Mouse (Mus musculus) kidney, adult 2 months (tissue): ENCODE data around the gene Ano6. TPM values are rescaled to one million over a fixed set of nuclear protein-coding genes. Genes with fewer than 3 reads are reported as not detected.
A peak's percentile ranks its signal among the peaks of the same experiment; 100 is the strongest.

Experiments
- DNase-seq: peaks from one replicate; pipeline ENCODE4 v3.0.0; 2021
- H3K27ac ChIP-seq: fragments of 200-500 bp; 2 replicates; pipeline ENCODE4 v1.5.1; 2012; ENCODE audit warnings: low read depth, low read length, control low read depth, inconsistent platforms; ENCODE audit not compliant: insufficient read depth
- H3K27me3 ChIP-seq: fragments of 200-500 bp; replicated peaks from 2 replicates; pipeline ENCODE4 v1.6.1; 2012; ENCODE audit warnings: mild to moderate bottlenecking, moderate library complexity, low read length, inconsistent platforms; ENCODE audit not compliant: control insufficient read depth, insufficient read depth
- H3K36me3 ChIP-seq: fragments of 200-500 bp; 2 replicates; pipeline ENCODE4 v1.6.1; 2012; ENCODE audit warnings: mild to moderate bottlenecking, moderate library complexity, low read length, inconsistent platforms; ENCODE audit not compliant: control insufficient read depth, insufficient read depth
- H3K4me1 ChIP-seq: fragments of 200-500 bp; 2 replicates; pipeline ENCODE4 v1.6.1; 2011; ENCODE audit warnings: low read length; ENCODE audit not compliant: control insufficient read depth, insufficient read depth
- H3K4me3 ChIP-seq: fragments of 200-500 bp; 2 replicates; pipeline ENCODE4 v1.5.1; 2011; ENCODE audit warnings: mild to moderate bottlenecking, low read depth, low read length, control low read depth; ENCODE audit not compliant: insufficient read depth
- CTCF ChIP-seq: fragments of 200-500 bp; conservative IDR thresholded peaks from 2 replicates; pipeline ENCODE4 v1.5.1; 2011; ENCODE audit warnings: low read depth, mild to moderate bottlenecking, control low read depth, low read length, moderate library complexity, mixed read lengths; ENCODE audit not compliant: insufficient read depth, insufficient read length
- POLR2A ChIP-seq: fragments of 200-500 bp; IDR thresholded peaks from one replicate; pipeline ENCODE4 v1.6.1; 2011; ENCODE audit warnings: low read depth, low read length, control low read depth
- WGBS: fragments of 180-500 bp; shearing (Covaris S2); methylation state at CpG from one replicate; pipeline ENCODE4 v1.1.7; 2018; 5-methylcytosine and 5-hydroxymethylcytosine counted together
- polyA plus RNA-seq: library from polyadenylated mRNA; depleted of rRNA; stranded (reverse); fragments of >200 nt; gene quantifications from 2 replicates; pipeline ENCODE4 v1.2.3, GENCODE M21; 2012

The Ano6 gene
- polyA plus RNA-seq, 1 experiment, result 40.3 TPM

DNA sequence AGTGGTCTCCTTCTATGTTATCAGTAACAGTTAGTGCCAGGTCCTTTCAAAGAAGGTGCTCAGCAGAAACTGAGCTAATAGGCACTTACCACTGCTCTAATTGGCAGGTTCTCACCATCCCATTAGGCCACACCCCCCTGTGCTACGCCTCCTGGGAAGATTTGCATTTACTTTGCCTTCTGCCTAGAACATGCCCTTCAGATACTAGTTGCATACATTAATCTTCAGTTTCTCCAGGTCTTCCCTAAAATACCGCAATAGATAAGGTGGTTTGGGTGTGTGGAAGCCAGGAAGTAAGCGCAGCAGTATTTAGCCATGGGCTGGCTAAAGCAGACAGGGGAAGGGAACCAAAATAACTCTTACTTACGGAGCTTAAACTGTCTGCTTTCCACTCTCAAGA lies 4.0 kb upstream of the Ano6 start:
- H3K36me3 ChIP-seq, result no peaks in the 10 kb centered on the region
- DNase-seq, result no peak
- H3K27me3 ChIP-seq, result no peaks in the 10 kb centered on the region
- no peak overlapping the region for H3K4me3 ChIP-seq
- H3K27ac ChIP-seq, result no peak overlapping the region
- 96% methylated on average over 4 of the region's 4 CpGs for WGBS
- no peak for TF ChIP-seq POLR2A
- no peak for TF ChIP-seq CTCF
- peaks cover 3% of the 10 kb centered on the region; the same call in 1 of the 2 replicates for H3K4me1 ChIP-seq

DNA sequence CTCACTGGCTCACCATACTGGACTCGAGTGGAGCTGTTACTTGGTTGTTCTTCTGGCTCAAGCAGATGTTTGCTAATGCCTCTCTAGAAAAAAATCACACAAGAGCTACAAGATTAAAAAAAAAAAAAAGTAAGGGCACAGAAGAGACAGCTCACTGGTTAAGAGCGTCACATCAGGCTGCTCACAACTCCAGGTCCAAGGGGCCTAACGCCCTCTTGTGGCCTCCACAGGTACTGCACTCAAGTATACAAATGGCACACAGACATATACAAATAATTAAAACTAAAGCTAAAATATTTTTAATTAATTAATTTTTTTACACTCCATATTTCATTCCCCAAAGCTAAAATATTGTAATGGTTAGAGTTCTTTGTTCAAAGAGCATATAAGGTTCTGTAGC lies 3.1 kb upstream of the Ano6 start:
- TF ChIP-seq POLR2A, result no peak
- TF ChIP-seq CTCF, result peak; percentile 51
- WGBS, result 64% methylated on average over 3 of the region's 3 CpGs
- Histone ChIP-seq H3K27me3 (no peaks in the 10 kb centered on the region), H3K4me3 (no peak overlapping the region), H3K27ac (no peak overlapping the region), H3K36me3 (no peaks in the 10 kb centered on the region), H3K4me1 (peaks cover 3% of the 10 kb centered on the region; the same call in 1 of the 2 replicates)
- no peak for DNase-seq

DNA sequence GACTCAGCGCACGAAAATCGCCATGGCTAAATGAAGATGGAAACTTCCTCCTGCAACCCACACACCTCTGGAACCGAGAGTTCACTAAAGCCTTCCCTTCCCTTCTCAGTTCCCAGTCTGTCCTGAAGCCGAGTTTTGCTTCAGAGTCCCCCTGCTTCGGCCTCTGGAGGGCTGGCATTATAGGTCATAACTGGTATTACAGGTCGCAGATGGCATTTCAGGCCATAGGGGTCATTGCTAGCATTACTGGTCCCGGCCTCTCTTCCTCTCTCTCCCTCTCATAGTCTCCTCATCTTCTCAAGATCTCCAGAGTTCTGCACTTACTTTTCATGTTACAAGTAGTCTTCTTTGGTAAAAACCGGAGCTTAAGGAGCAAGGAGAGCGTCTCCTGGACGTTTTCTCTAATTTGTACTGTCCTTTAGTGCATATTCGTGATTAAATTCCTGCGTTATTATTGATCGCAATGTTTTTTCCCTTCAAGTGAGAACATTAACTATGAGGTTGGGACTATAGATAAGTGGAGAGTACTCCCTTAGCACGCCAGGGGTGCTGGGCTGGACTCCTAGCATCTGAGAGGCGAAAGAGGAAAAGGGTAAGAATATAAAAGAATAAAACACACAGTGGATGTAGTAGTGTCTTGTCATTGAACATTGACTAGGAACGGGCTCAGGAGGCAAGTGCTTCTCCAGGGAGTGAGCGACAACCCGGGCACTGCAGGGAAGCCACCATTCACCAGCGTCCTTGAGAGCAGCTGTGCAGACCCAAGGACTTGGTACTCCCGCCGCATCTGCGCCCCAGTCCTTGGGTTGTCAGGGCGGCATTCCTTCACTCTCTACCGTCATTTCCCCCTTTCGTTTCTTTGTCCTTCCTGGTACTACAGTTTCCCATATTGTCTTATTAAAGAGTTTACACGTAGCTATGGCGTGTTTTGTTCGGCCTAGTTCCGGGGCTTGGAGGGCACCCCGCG lies 798 bp upstream of the Ano6 start:
- peaks cover 4% of the 10 kb centered on the region for H3K4me1 ChIP-seq
- no peak for TF ChIP-seq POLR2A
- TF ChIP-seq CTCF, result no peak
- H3K4me3 ChIP-seq, result peak overlapping the region; percentile 74
- H3K27me3 ChIP-seq, result no peaks in the 10 kb centered on the region
- 32% methylated on average over 32 of the region's 32 CpGs for WGBS
- H3K36me3 ChIP-seq, result no peaks in the 10 kb centered on the region
- H3K27ac ChIP-seq, result peak overlapping the region; percentile 57
- peak; percentile 43 for DNase-seq

- Histone ChIP-seq H3K36me3 (no peaks in the 10 kb centered on the region), H3K4me1 (peaks cover 9% of the 10 kb centered on the region), H3K27ac (peak overlapping the region; percentile 48), H3K4me3 (peak overlapping the region; percentile 74), H3K27me3 (no peaks in the 10 kb centered on the region)
- 2% methylated on average over 32 of the region's 32 CpGs for WGBS
- DNase-seq, result peak; percentile 53
- TF ChIP-seq POLR2A (no peak), CTCF (no peak)
Measured at GRCm38 (mm10) chr15:95791141-95791791, 623 bp downstream of the Ano6 start.

- H3K4me3 ChIP-seq, result no peak overlapping the region
- peaks cover 9% of the 10 kb centered on the region for H3K4me1 ChIP-seq
- no peaks in the 10 kb centered on the region for H3K36me3 ChIP-seq
- 45% methylated on average over 5 of the region's 5 CpGs for WGBS
- no peaks in the 10 kb centered on the region for H3K27me3 ChIP-seq
- DNase-seq, result no peak
- H3K27ac ChIP-seq, result peak overlapping the region; percentile 48
- TF ChIP-seq POLR2A (no peak), CTCF (no peak)
Measured at GRCm38 (mm10) chr15:95791855-95792254, 1.2 kb downstream of the Ano6 start.

DNA sequence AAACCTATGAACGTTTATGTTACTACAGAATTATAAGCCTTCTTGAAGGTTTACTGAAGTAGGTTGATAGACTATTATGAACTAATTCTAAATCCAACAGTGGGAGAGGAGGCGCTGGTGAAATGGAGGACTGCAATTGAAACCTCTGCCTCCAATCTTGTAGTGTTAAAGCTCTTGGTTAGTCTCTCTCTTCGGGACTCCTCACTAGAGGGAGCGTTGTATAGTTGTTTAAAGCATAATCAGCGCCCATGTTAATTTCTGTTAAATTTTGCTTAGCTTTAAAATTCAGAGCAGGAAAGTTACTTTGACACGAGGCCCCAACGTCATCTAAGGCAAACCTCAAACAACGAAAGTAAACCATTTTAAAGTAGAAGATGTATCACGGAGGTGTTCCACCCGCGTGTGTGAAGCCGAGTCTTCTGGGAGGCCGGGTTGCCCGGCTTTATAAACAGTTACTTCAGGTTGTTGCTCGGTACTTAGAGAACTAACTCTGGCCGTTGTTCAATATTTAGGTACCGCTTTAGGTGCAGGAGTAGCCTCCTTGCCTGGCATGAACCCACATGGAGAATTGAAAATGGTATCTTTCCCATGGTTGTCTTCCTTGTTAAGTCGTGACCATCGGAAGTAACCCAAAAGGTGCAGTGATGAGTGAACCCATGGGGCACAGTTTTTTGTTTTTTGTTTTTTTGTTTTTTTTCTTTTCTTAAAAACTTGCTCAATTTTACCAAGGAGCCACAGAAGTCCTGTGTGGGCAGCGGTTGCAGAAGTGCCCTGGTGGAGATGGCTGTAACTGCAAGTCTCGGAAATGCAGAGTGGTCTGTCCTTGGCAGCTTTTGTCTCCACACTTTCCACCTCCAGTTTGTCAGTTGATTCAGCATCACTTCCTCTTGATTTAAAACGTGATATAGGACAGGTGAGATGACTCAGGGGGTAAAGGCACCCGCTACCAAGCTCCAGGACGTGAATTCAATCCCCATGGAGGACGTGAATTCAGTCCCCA lies 1.9 kb downstream of the Ano6 start:
- peaks cover 9% of the 10 kb centered on the region for H3K4me1 ChIP-seq
- H3K36me3 ChIP-seq, result no peaks in the 10 kb centered on the region
- H3K27me3 ChIP-seq, result no peaks in the 10 kb centered on the region
- H3K27ac ChIP-seq, result no peak overlapping the region
- H3K4me3 ChIP-seq, result no peak overlapping the region
- no peak for DNase-seq
- 82% methylated on average over 25 of the region's 25 CpGs for WGBS
- TF ChIP-seq CTCF (peak; percentile 40; the same call in 1 of the 2 replicates), POLR2A (no peak)
